Mouse (Mus musculus) forebrain, embryonic 16.5 days (tissue): Measurements from ENCODE around the gene Cda. TPM values are rescaled to one million over a fixed set of nuclear protein-coding genes. Genes with fewer than 3 reads are reported as not detected.
"Not testable (repeated sequence)": the region's sequence is repeated elsewhere in the genome, so short reads cannot be mapped to it uniquely, and the experiment has no call there.

Experiments
- ATAC-seq: fragments of 200-750 bp; cut with Nextera tagmentation; 2 replicates; pipeline ENCODE4 v1.8.0; 2017; ENCODE audit warnings: mild to moderate bottlenecking, moderate library complexity
- H3K27ac ChIP-seq: fragments of 300-500 bp; sonication (generic); 2 replicates; pipeline ENCODE4 v1.5.1; 2014; ENCODE audit warnings: low read length, control low read depth
- H3K27me3 ChIP-seq: fragments of 300-500 bp; sonication (generic); replicated peaks from 2 replicates; pipeline ENCODE4 v1.6.1; 2014; ENCODE audit warnings: low read length; ENCODE audit not compliant: control insufficient read depth, insufficient read depth
- H3K36me3 ChIP-seq: fragments of 300-500 bp; sonication (generic); 2 replicates; pipeline ENCODE4 v1.6.1; 2014; ENCODE audit not compliant: control insufficient read depth, insufficient read depth
- H3K4me1 ChIP-seq: fragments of 300-500 bp; sonication (generic); replicated peaks from 2 replicates; pipeline ENCODE4 v1.6.1; 2014; ENCODE audit warnings: low read length; ENCODE audit not compliant: control insufficient read depth, insufficient read depth
- H3K4me2 ChIP-seq: fragments of 300-500 bp; sonication (generic); 2 replicates; pipeline ENCODE4 v1.6.1; 2014; ENCODE audit warnings: mild to moderate bottlenecking, low read length, control low read depth
- H3K4me3 ChIP-seq: fragments of 300-500 bp; sonication (generic); replicated peaks from 2 replicates; pipeline ENCODE4 v1.5.1; 2014; ENCODE audit warnings: mild to moderate bottlenecking, low read length, control low read depth
- H3K9ac ChIP-seq: fragments of 300-500 bp; sonication (generic); replicated peaks from 2 replicates; pipeline ENCODE4 v1.6.1; 2014; ENCODE audit warnings: low read depth, low read length, control low read depth
- H3K9me3 ChIP-seq: fragments of 300-500 bp; sonication (generic); 2 replicates; pipeline ENCODE4 v1.6.1; 2016; ENCODE audit warnings: low read length; ENCODE audit not compliant: control insufficient read depth
- WGBS: fragments of 180-500 bp; shearing (Covaris S2); extraction: QIAGEN DNeasy Blood & Tissue Kit; methylation state at CpG from one replicate; pipeline ENCODE4 v1.1.7; 2014; 5-methylcytosine and 5-hydroxymethylcytosine counted together
- polyA plus RNA-seq: library from polyadenylated mRNA; unstranded; fragments of >200 nt; fragmentation: Nextera tagmentation; extraction: Ambion mirVana; gene quantifications from 2 replicates; pipeline ENCODE4 v1.2.1, GENCODE M21; 2015

The Cda gene
- polyA plus RNA-seq, 1 experiment from 2014 or later: 1.0 TPM

DNA sequence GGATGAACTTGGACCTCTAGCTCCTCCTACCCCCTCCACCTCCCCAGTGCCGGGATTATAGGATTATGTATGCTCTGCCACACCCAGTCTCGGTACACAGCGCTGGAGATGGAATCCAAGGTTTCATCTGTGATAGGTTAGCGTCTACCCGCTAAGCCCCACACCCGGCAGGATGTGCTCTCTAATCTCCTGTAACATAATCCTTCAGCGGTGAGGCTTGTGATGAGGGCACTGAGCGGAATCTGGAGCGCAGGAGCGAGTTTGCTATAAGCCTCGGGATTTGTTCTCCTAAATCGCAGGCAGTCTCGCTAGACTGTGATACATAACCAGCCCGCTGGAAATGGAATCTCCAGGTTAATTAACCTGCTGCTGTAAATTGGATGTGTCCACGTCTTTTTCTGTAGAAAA, 37.5 kb downstream of the Cda start:
- Histone ChIP-seq H3K4me3 (no peak overlapping the region), H3K4me1 (0 out of 2 replicates have a peak, but pooled peaks cover 6% of the 10 kb centered on the region), H3K36me3 (no peaks in the 10 kb centered on the region), H3K27ac (no peak overlapping the region), H3K9me3 (no peaks in the 10 kb centered on the region), H3K9ac (no peak overlapping the region), H3K4me2 (no peak overlapping the region), H3K27me3 (no peaks in the 10 kb centered on the region)
- ATAC-seq: no peak
- WGBS: 10% methylated on average over 15 of the region's 15 CpGs

DNA sequence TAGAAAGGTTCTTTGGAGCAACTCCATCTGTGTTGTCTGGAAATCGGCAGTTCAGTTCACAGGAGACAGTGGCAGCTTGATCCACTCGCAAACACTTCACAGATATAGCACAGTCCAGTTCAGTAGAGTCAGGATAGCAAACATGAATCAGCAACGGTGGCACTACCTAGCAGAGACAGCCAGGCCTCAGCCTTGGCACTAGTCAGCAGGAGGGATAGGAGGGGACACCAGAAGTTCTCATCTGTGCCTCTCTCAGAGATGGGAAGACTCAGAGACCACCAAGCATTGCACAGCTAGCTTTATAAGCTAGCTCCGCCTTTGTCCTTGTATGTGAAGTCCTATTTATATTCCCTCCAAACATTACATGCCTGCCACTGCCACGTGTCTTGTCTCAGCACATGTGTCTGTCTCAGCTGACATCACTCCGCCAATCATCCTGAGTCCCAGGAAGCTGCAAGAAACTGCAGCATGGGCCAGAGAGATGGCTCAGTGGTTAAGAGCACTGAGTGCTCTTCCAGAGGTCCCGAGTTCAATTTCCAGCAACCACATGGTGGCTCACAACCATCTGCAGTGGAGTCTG, 39.8 kb downstream of the Cda start:
- WGBS: 71% methylated on average over 7 of the region's 7 CpGs
- no peaks in the 10 kb centered on the region for H3K36me3 ChIP-seq
- H3K9me3 ChIP-seq: no peaks in the 10 kb centered on the region
- peaks cover 12% of the 10 kb centered on the region; the same call in 1 of the 2 replicates for H3K4me1 ChIP-seq
- peak overlapping the region; percentile 34 for H3K4me2 ChIP-seq
- ATAC-seq: no peak
- H3K9ac ChIP-seq: no peak overlapping the region
- no peak overlapping the region for H3K27ac ChIP-seq
- H3K27me3 ChIP-seq: no peaks in the 10 kb centered on the region
- H3K4me3 ChIP-seq: peak overlapping the region; percentile 14; the same call in 1 of the 2 replicates

DNA sequence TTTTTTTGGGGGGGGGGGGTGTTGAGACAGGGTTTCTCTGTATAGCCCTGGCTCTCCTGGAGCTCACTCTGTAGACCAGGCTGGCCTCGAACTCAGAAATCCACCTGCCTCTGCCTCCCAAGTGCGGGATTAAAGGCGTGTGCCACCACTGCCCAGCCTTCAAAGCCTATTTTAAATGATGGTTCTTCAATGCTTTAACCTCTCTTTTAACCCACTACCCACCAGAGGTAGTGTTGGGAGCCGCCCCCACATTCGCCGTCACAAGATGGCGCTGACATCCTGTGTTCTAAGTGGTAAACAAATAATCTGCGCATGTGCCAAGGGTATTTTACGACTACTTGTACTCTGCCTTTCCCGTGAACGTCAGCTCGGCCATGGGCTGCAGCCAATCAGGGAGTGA, 40.6 kb downstream of the Cda start:
- not testable (repeated sequence) for H3K36me3 ChIP-seq, H3K9ac ChIP-seq, H3K27ac ChIP-seq, H3K4me3 ChIP-seq, H3K9me3 ChIP-seq, H3K27me3 ChIP-seq, H3K4me2 ChIP-seq, ATAC-seq
- WGBS: 53% methylated on average over 8 of the region's 12 CpGs
- peaks cover 17% of the 10 kb centered on the region; the same call in 1 of the 2 replicates for H3K4me1 ChIP-seq

DNA sequence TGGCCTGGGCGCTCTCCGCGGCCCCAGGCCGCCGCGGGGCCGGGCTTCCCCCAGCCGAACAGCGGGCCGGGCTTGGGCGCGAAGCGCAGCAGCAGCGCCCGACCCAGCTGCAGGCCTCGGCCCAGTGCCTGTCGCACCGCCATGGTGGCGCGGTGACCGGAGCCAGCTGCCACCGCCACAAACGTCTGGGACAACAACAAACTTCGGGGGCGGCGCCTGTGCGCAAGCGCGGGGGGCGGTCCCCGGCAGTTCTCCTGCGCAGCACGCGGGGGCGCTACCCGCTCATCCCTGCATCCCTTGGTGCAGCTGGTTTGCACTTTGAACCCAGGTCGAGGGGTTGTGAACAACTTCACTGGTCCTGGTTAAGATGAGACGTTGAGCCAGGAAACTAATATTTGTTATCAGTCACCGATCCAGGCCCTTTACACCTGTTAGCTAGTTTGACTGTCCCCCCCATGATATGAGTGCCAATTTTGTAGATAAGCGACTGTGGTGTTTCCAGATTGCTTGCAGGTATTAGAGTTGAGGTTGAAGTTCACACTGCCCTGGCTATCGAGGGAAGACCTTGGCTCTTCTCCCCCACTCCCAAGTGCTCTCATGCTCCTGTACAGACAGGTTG, 41.6 kb downstream of the Cda start, which contains the start of gene Pink1:
Pink1 (minus strand) TSS at position 231 of the 619 bp plus-strand sequence.
- H3K4me2 ChIP-seq: peak within 1 kb of the TSS; percentile 45
- WGBS: 4% methylated on average over 41 of the region's 41 CpGs
- H3K4me1 ChIP-seq: peaks cover 17% of the 10 kb centered on the region; the same call in 1 of the 2 replicates
- peak; percentile 66 for ATAC-seq
- H3K9ac ChIP-seq: peak within 1 kb of the TSS; percentile 89
- H3K27ac ChIP-seq: peak within 1 kb of the TSS; percentile 94
- H3K27me3 ChIP-seq: no peaks in the 10 kb centered on the region
- H3K36me3 ChIP-seq: no peaks in the 10 kb centered on the region
- H3K4me3 ChIP-seq: peak within 1 kb of the TSS; percentile 88
- H3K9me3 ChIP-seq: no peaks in the 10 kb centered on the region

DNA sequence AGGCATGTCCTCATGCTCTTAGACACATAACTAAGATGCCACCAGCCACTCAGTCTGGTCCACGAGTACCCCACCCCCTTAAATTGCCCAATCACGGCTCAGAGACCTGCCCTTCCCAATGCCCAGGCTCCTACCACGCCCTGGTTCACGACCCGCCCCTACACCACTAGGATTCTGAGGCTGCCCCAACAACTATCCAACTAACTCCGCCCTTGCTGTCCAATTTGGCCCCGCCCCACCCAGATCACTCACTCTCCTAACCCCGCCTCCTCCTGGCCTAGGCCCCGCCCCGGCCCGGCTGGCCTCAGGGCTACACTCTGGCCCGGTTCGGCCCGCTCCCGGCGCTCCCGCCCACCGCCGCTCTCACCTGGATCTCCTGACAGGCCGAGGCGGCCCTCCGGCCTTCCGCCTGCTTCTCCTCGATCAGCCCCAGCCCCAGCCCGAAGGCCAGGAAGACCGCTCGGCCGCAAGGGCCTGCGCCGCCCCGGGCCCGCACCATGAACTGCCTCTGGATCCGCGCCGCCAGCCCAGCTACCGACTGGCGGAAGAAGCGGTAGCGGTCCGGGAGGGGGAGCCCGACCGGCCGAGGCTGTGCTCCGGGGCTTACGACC, 42.2 kb downstream of the Cda start:
- peak overlapping the region; percentile 94 for H3K27ac ChIP-seq
- peak; percentile 86 for ATAC-seq
- peak overlapping the region; percentile 88 for H3K4me3 ChIP-seq
- no peaks in the 10 kb centered on the region for H3K36me3 ChIP-seq
- H3K4me2 ChIP-seq: peak overlapping the region; percentile 45
- H3K4me1 ChIP-seq: peaks cover 17% of the 10 kb centered on the region; the same call in 1 of the 2 replicates
- peak overlapping the region; percentile 89 for H3K9ac ChIP-seq
- no peaks in the 10 kb centered on the region for H3K9me3 ChIP-seq
- under 1% methylated on average over 43 of the region's 45 CpGs for WGBS
- no peaks in the 10 kb centered on the region for H3K27me3 ChIP-seq

DNA sequence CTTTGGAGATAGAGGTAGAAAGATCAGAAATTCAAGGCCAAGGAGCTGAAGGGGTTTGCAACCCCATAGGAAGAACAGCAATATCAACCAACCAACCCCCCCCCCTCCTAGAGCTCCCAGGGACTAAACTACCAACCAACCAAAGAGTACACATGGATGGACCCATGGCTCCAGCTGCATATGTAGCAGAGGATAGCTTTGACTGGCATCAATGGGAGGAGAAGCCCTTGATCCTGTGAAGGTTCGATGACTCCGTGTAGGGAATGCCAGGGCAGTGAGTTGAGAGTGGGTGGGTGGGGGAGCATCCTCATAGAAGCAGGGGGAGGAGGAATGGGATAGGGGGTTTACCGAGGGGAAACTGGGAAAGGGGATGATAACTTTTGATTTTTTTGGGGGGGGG, 43.3 kb downstream of the Cda start:
- Histone ChIP-seq H3K9ac (no peak overlapping the region), H3K4me2 (no peak overlapping the region), H3K9me3 (no peaks in the 10 kb centered on the region), H3K27me3 (no peaks in the 10 kb centered on the region), H3K36me3 (0 out of 2 replicates have a peak, but pooled peaks cover 2% of the 10 kb centered on the region), H3K4me1 (peaks cover 17% of the 10 kb centered on the region; the same call in 1 of the 2 replicates), H3K27ac (no peak overlapping the region), H3K4me3 (no peak overlapping the region)
- WGBS: 92% methylated on average over 3 of the region's 3 CpGs
- no peak for ATAC-seq

DNA sequence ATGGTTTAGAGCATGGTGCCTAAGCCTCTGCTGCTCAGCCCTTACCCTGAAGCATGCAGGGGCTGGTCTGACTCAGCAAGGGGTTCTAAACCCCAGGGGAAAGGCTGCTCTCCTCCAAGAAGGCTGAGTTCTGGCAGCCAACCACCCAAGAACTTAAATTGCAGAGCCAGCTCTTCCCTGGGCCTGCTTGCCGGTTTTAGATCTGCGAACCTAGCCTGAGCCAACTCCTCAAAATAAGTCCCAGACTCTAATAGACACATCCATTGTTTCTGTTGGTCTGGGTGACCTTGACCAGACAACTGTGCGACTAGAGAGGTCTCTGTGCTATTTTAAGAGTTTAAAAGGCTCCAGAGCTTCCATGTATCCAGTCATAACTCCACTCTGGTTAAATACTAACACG, 44.0 kb downstream of the Cda start:
- H3K36me3 ChIP-seq: 0 out of 2 replicates have a peak, but pooled peaks cover 2% of the 10 kb centered on the region
- no peak overlapping the region for H3K27ac ChIP-seq
- 68% methylated on average over 4 of the region's 4 CpGs for WGBS
- H3K27me3 ChIP-seq: no peaks in the 10 kb centered on the region
- H3K4me3 ChIP-seq: no peak overlapping the region
- no peak for ATAC-seq
- H3K4me2 ChIP-seq: no peak overlapping the region
- no peak overlapping the region for H3K9ac ChIP-seq
- H3K4me1 ChIP-seq: peaks cover 17% of the 10 kb centered on the region; the same call in 1 of the 2 replicates
- no peaks in the 10 kb centered on the region for H3K9me3 ChIP-seq

DNA sequence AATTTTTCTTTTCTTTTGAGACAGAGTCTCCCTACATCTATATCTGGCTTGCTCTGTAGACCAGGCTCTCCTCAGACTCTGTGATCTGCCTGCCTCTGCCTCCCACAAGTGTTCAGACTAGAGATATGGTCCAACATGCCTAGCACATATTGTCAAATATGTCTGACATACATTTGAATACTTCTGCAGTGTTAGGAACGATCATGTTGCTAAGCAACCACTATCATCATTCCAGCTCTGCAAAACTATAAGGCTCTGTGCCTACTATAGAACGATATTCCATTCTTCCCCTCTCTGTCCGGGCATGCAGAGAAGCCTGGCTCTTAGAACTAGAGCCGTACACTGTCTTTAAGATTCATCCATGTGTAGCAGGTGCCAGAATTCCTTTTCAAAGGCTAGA, 45.1 kb downstream of the Cda start:
- no peak for ATAC-seq
- Histone ChIP-seq H3K9ac (no peak overlapping the region), H3K4me1 (peaks cover 17% of the 10 kb centered on the region; the same call in 1 of the 2 replicates), H3K9me3 (no peaks in the 10 kb centered on the region), H3K4me2 (no peak overlapping the region), H3K36me3 (0 out of 2 replicates have a peak, but pooled peaks cover 2% of the 10 kb centered on the region), H3K27me3 (no peaks in the 10 kb centered on the region), H3K4me3 (no peak overlapping the region), H3K27ac (peak overlapping the region; percentile 19; the same call in 1 of the 2 replicates)
- WGBS: 9% methylated on average over 4 of the region's 4 CpGs

DNA sequence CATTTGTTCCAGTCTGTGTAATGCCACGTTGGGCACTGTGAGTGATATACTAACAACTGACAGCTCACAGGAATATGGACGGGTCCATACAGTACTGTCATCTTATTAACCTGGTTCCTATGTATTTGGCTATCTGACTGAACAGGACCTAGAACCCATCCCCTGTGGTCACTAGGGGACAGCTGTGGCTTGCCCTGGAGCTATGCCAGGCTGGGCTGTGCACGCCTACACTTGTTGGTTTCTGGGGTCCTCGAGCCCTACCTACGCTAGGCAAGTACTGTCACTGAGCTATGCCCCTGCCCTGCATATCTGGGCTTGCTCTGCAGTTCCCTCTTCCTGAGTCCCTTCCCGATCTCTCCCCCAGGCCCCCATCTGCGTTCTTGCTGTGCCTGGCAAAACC, 46.3 kb downstream of the Cda start:
- H3K4me3 ChIP-seq: no peak overlapping the region
- peaks cover 16% of the 10 kb centered on the region; the same call in 1 of the 2 replicates for H3K4me1 ChIP-seq
- peaks cover 7% of the 10 kb centered on the region for H3K36me3 ChIP-seq
- no peak for ATAC-seq
- 76% methylated on average over 7 of the region's 7 CpGs for WGBS
- H3K9ac ChIP-seq: no peak overlapping the region
- no peak overlapping the region for H3K4me2 ChIP-seq
- H3K27me3 ChIP-seq: no peaks in the 10 kb centered on the region
- no peaks in the 10 kb centered on the region for H3K9me3 ChIP-seq
- no peak overlapping the region for H3K27ac ChIP-seq
